Mouse (Mus musculus) induced T-regulatory cell, adult 2 months (primary cell): ENCODE data around the gene Dscaml1.
A peak's percentile ranks its signal among the peaks of the same experiment; 100 is the strongest.

Experiments used
- DNase-seq: peaks from one replicate; pipeline ENCODE4 v3.0.0-alpha.2; 2012; ENCODE audit warnings: low read depth

Dscaml1 gene

DNA sequence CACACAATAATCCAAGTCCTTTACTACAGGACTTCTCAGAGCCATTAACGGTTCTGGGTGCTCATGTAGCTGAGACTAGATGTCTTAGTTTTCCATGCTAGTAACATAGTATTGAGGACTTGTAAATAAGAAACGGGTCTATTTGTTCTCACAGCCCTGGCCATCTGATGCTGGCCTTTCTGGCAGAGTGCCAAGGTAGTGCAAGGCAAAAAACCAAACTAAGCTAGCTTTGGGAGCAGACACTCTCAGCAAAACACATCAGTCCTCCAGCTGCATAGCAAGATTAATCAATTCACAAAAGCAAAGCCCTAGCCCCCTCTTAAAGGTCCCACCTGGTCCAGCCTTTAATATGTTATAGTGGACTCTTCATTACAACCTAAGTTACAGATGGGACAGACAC, 206.6 kb downstream of the Dscaml1 start:
- DNase-seq = no peak

DNA sequence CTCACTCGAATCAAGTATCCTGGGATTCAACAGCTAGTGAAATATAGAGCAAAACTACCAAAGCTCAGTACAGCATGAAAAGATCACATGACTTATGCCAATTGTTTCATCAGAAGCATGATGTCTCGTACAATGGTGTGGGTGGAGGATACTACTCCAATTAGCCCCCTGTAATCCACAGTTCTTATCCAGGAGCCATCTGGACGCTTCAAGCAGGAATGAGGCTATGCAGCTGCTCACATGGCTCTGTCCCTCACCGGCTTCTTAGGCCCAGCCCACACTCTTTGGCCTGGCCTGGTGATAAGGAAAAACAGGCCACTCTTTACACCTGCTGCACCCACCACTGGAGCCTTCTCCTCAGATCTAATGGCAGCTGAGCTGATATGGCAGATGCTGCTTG, 208.6 kb downstream of the Dscaml1 start:
- DNase-seq = no peak

DNA sequence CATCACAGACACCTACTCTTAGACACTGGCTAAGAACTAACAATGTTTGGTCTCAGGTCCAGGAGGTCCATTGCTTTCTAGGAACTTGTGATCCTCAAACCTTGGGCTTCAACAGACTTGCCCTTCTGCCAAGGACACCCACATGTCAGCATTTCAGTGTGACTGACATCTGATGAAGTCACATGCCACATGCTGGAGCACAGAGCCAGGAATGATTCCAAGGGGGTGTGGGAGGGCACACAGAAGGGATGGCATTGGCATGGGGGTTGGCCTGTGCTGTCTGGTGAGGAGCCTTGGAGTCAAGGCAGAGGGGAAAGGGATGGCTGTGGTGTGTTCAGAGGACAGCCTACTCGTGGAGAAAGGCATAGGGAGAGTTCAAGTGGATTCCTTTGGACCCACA, 210.9 kb downstream of the Dscaml1 start:
- no peak for DNase-seq

DNA sequence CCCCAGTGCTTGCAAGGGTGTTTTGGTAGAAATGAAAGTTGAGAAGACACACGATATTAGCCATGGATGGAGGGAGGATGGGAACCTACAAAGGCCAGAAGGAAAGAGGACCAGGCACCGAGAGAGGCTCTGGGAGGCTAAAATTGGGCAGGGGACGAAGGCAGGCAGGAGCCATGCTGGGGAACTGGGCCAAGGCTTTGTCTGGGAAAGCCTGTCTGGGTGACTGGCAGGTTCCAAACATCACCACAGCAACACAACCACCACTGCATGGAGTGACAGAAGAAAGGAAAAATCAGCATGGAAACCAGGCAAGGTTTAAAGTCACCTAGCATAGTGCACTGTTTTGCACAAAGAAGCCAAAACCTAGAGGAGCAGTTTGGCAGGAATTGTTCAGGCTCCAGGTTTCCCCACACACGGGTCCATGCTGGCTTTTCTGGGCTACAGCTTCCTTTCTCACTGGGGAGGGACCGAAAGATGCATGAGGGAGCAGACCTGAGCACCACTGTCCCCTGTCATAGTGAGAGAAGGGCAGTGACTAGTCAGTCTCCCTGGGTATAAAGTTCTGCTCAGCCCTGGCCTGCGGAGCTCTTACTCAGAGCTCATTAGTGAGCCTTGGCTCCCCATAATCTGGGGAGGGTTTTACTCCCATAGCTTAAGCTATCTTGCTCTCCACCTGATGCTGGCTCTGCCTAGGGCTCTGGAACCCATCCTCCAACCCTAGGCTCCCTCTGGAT, 211.9 kb downstream of the Dscaml1 start:
- DNase-seq = no peak

DNA sequence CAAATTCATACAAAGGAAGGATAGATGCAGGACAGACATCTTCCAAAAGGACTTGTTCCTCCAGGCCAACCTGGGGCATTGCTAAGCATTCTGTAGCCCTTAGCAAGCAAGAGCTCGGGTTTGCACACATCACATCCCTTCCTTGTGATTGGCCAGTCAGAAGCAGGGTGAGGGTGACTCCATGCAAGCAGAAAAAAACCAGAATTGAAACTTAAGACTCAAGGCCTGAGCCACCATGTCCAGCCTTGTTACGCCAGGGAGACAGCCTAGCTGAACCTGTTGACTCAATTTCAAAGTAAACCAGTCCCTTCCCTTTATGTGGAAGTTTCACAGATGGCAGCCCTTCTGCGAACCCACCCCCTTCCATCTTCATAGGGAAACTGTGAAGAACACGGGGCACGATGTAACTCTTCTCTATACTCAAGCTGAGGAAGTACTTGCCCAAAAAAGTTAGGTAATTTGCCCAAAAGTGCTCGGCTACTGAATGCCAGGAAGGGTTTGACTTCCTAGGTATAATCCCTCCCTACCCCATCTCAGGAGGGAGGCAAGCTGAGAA, 218.5 kb downstream of the Dscaml1 start:
- DNase-seq = no peak

DNA sequence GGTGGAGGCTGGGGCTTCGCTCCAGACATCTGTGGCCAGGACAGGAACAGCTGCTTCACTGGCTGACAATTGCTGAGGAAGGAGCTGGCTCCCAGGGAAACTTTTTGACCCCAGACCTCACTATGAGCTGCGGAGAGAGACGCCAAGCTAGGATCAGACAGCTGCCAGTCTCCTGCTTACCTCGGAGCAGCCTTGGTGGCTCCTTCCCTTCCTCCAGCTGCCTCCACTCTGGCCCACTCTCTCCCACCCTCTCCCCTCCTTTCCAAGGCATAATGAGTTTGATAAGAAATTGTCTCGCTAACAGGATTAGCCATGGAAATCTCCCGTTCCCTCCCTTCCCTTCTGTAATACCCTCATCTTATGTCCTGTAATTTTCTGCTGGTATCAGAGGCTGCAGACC, 219.1 kb downstream of the Dscaml1 start:
- no peak for DNase-seq

DNA sequence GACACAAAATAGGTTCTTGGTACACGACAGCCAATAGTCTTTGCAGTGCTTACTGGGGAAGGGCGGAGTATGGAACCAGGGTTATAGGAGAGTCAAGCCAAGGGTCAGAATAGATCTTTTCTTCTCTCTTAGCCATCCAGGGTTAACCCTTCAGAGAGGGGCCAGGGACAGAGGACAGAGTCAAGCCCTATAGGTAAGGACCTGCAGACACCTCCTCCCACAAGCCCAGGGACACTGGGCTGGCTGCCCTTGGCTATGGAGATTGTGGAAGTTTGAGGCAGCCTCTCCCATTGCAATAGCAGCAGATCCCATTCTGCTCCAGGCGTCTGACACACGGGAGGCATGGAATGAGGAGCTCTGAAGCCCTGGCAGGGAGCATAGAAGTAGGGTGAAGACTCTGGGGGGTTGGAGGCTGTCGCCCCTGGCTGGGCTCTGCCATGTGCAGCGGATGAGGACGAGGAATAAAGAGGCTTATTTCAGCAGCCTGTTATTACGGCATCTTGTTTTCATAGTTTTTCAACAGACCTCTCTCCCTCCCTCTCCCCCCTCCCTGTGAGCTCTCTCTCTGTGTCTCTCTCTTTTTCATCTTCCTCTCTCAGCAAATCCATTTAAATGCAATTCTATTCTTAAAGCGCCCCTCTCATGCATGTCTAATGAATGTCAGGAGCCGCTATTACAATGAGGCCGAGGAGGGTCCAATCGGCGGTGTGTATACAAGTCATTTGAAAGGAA, 224.8 kb downstream of the Dscaml1 start:
- DNase-seq = no peak

DNA sequence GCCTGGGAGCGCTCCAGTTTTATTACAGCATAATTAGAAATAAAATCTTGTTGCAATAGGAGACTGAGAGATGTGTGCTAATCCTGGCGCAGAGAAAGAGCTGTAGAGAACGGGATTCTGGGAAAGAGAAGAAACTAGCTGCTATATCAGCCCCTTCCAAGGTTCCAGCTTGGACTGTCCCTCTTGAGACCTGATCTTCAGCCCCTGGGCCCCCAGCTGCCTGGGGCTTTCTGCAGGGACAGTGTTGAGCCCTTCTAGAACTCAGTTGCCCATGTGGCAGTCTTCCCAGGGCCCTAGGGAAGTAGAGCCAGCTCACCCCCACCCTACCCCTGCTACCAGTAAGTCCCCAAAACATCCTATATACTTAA, 225.4 kb downstream of the Dscaml1 start:
- DNase-seq = no peak

DNA sequence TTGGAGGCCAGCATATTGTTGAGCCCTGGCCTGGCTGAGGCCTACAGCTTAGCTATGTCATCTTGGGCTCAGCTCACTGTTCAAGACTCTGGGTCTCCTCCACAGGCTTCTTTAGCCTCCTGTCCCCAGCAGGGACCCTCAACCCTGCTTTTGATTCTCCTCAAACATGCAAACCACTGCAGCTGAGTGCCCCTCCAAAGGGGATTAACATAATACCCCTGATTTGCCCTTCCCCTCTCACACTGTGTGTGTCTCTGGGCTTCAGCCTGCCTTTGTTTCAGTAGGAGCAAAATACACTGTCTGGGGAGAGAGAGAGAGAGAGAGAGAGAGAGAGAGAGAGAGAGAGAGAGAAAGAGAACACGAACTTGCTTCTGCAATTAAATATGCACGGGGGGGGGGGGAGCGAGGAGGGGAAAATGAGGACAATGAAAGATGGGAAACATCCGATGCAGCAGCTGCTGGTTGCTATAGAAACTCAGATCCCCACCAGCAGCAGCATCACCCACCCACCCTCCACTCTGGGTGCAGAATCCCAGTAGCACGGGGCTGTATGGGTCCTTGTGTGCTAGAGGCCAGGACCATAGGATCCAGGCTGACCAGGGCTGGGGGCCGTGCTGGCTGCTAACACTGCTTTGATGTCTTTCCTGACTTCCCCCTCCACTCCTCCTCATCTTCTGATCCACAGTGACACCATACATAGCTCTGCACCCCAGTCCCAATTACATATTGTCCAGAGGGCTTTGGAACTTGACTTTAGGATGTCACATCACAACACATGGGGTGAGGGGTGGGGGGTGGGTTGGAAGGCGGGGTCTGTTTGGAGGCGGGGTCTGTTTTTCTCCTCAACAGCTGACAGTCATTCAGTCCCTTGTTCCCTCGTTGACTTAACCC, 231.0 kb downstream of the Dscaml1 start:
- no peak for DNase-seq

DNA sequence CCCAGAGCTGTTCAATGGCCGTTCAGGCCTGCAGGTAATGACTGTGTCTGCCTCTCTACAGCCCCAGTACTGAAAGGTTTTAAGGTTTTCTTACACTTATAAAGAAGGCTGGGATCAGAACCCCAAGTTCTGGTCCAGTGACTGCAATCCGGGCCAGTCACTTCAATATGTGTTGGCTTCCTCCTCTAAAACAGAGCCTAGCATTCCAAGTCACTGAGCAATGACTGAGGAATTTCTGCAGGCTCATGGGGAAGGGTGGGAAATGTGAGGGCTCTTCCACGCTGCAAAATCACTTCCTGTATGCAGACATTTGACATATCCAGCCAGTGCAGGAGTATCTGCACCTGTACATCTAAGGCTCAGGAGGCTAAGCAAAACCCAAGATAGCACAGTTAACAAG, 233.8 kb downstream of the Dscaml1 start:
- no peak for DNase-seq

DNA sequence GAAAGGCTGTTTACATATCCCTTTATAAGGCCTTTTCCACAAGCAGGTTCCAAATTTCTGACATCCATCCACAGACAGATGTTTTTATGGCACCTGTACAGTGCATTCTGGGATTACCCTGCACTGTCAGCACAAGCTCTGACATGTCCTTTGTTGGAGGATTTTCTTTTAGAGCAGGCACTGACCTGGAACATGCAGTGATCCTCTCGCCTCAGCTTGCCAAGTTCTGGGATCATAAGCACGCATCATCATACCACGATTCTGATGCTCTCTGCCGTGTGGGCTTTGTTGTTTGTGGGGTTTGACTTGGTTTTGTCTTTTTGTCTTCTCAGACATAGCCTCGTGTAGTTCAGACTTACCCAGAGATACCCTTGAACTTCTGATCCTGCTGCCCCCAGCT, 236.0 kb downstream of the Dscaml1 start:
- no peak for DNase-seq

DNA sequence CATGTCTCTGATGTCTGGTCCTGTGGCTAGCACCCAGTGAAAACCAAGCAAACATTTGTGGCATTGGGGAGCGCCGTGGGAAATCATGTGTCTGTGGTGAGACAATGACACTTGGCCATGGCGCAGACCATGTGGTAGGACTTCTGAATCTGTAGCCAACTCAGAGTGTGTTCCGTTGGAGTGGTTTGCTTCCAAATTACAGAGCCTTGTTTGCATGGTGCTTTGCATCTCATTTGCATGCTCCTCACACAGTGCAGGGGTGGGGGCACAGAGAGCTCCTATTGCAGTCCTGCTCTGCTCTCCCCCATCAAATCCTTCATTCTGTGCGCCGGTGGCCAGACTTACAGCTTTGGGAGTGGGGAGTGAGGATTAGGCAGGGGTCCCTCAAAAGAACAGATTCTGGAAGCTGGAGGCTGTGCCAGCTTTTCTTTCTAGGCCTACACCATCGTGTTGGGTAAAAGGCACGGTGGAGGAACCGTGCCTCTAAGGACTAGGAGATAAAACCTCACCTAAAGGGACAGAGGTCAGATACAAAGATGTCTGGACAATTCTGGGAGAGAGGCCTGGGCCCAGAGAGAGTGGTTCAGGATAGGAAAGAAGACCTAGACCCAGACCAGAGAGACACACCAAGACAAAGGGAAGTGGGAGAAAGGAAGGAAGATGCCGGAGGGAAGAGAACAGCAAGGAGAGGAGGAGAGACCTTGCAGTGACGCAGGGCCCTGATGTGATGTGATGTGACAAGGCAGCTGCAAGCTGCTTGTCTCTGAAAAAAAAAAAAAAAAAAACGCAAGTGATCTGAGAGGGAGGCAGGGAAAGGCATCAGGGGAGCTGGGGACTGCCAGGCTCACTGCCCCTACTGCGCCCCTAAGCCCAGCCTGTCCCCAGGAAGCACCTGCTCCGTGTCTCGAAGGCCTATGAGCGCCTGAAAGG, 237.2 kb downstream of the Dscaml1 start:
- no peak for DNase-seq

DNA sequence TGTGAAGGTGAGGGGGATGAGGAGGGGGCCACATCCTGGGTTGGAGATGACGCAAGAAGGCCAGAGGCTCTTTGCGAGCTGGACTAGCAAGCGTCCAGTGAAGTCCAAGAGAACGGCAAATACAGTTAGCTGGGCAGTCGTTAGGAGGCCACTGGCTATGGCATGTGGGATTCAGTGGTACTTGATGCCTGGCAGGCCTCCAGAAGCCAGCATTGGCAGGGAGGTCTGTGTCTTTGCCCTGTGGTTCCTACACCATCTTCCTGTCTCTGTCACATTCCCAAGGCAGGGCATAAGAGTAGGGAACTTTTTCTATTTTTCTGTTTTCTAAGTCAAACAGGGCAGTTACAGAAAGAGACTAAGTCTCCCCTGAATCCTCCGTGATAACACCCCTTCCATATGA, 237.9 kb downstream of the Dscaml1 start:
- no peak for DNase-seq

DNA sequence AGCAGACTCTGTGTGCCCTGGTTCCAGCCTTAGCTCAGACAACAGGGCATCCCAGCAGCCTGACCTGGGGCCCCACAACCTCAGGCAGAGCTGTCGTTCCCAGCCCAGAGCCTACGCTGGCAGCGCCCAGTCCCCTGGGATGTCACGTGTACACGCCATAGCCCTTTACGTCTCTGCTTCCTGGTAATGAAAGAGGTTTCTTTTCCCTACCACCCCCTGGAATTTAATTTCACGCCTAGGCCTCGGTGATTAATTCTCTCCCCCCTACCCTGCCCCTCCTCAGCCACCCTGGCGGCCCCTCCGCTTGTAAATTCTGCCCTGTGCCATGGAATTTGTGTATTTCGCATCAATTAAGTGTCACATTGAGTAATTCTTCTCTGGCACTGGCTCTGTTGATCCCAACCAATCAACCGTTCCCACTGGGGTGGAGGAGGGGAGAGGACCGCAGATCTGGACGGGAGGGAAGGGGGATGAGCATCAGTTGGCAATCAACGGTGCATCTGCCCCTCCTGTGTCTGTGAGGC, 238.5 kb downstream of the Dscaml1 start:
- DNase-seq = no peak

DNA sequence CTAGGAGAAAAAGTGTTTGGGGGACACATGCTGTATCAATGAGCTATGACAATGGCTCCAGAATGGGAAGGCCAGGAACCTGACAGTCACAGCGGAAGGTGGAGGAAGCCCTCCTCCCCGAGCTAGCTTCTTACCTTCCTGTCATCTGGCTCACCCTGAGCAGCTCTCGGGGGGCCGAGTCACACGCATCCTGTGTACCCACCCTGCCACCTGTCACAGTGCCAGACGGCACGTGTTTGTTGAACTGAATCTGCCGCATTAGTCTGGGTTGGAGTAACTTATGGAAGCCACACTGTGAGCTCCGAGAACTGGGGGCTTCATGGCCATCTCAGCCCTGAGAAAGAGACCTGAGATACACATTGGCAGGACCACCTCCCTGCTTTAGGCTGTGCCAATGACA, 249.5 kb downstream of the Dscaml1 start:
- no peak for DNase-seq

DNA sequence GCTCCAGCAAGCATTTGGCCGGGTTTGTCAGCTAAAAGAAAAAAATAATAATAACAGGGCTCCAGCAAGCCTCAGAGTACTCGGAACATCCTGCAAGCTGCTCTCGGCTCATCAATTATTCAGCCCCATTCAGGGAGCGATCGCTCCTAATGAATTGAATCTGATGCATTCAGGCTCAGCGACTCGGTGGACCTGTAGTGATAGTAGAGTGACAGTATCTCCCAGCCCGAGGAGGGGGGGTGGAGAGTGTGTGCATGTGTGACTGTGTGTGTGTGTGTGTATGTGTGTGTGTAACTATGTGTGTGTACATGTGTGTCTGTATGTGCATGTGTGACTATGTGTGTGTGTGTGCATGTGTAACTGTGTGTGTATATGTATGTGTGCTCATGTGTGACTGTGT, 250.2 kb downstream of the Dscaml1 start:
- DNase-seq = no peak

DNA sequence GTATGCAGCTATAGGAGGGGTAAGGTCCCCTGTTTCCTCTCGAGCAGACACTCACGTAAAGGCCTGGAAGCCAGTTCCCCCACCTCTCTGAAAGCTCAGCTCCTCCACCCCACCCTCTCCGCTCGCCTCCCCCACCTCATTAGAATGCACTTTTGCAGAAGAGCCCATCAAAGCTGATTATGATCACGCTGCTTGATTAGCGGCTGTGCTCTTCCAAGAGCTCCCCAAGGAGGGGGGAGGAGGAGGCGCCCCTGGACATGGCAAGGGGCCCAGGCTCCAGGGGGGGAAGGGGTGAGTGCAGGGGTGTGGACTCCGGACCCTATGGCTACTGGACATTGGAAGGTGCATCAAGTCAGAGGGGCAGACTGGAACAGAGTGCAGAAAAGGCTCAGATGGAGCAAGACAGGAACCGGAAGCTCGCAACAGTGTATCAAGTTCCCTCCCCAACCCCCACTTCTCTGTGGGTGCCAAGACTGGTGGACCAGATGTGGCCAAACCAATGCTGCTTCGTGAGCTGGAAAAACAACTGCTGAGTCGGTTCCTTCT, 250.9 kb downstream of the Dscaml1 start:
- peak; percentile 1 for DNase-seq

DNA sequence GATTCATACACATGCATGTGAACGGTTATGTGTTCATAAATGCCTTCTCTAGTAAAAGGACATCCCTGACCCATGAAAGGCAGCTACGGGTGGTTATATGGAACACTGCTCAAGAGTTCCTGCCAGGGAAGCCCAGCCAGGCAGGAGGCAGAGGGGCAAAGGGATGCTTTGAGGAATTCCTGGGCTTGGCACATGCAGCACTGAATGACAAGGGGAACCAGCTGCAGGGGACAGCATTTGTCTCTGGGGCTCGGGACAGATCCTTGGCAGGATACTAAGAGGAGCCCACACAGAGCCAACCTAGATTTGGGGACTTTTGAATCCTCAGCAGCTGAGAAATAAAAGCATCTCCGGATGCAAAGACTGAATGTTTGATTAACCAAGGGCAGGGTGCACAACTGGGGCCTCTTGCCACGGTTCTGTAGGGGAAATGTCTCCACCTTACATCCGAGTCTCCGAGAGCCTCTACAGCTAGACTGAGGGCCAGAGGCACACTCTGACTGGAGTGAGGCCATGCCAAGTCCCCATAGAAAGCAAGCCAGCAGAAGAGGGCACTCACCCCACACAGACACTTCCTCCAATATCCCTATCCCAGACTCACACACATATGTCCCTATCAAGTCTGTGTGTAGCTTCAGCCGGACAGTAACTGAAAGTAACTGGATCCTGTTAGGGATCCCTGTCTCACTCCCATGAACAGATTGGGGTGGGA, 251.7 kb downstream of the Dscaml1 start:
- no peak for DNase-seq

DNA sequence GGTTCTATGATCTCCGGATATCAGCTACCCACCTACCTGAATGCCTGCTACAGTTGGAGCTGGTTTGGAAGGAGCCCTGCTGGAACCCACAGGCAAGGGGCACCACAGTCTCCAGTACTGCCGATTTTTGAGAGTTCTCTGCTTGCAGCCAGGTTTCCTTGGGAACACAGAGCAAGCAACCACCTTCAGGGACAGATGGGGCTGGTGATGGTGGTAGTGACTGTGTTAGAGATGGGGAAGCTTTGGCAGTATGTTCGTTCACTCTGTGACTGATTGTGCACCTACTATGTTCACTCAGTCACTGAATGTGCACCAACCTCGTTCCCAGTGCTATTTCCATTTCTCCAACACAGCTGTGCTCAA, 252.2 kb downstream of the Dscaml1 start:
- DNase-seq = no peak

DNA sequence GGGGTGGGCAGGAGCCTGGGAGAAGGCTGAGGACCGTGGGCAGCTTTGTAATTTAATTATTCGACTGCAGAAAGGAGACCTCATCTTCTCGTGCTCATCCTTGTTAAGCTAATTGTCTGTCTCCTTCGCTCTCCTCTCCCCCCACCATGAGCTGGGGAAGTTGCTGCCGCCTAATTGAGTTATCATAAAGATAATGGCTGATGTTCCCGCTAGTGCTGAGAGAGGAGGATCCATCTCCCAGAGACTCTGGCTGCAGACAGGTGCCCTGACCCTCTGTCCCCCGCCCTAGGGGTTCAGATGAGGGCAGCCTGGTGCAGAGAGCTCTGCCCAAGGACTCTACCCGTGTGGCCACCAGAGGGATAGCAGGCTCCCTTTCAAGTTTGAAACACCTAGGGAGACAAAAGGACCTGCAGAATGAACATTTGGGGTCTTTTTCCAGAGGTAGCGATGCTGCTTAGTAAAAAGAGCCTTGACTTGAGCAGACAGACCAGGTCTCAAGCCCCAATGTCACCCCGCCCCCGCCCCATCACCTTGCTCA, 256.1 kb downstream of the Dscaml1 start:
- DNase-seq = no peak
